Mouse (Mus musculus): ENCODE measurements around the gene Rffl.

DNA sequence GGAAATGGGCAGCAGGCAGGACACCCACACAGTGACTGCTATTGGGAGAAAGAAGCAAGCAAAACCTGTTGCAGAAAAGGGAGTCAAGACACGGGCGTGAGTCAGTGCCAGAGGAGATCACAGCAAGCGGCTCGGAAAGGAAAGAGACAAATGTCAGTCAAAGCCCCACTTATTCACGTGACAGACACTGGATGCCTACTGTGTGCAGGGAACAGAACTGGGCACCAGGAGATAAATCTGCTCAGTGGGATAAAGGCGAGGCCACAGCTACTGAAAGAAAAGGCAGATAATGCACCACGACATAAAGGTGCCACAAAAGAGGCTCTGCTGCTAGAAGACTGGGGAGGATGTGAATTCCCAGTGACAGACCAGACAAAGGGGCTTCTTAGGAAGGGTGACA, 33.2 kb downstream of the Rffl start:
- TF ChIP-seq POLR2A (IDR thresholded peaks at IDR 0.05; ENCODE audit: borderline replicate concordance, insufficient read depth, low read length) (no peak), CTCF (IDR thresholded peaks at IDR 0.05; ENCODE audit: borderline replicate concordance, insufficient read depth, low read depth, low read length) (no peak)

All from cerebellum, adult 2 months (tissue).